Comparison of ENCODE assay signal across 9 mouse cellular contexts in the genomic region with DNA sequence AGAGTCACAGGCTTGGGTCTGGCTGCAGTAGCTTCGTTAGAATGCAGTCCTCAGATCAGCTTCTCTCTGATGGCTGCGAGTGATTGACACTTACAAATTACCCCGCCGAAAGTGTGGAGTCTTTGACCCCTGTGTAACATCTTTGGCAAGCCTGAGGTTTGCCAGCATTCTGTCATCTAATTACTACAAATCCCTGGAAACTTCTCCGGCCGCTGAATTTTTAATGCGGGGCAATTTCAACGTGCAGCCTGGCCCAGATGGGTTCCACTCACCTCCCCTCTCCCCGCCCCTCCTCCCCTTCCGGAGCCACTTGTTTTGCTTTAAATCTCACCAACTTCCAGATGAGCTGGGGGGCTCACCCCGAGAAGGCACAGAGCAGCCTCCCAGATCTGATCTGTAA.
DNase-seq lines count a peak whose midpoint lies in the region; ATAC-seq lines count a peak whose summit lies in the region.
"Had no signal": no experiment of that assay in that cellular context is flagged by ENCODE, and none has a peak within 500 bp of the region (broad histone marks: within the 10 kb centered on the region; RNA-seq: fewer than 3 reads in every experiment).

No protein-coding gene starts in this region.

- H3K4me3 ChIP-seq in heart, embryonic 15.5 days: peak overlapping the region; percentile 33
- peak overlapping the region; percentile 3; the same call in 1 of the 2 replicates for H3K4me3 ChIP-seq in hindbrain, embryonic 12.5 days
- H3K4me3 ChIP-seq in midbrain, embryonic 15.5 days: no peak overlapping the region

- no peak for ATAC-seq in heart, embryonic 15.5 days (replicated peaks; ENCODE audit: insufficient number of reproducible peaks, insufficient read depth, low FRiP score, low read depth)
- ATAC-seq in hindbrain, embryonic 12.5 days (ENCODE audit: low FRiP score): peak; percentile 49
- peak; percentile 24; the same call in 1 of the 2 replicates for ATAC-seq in midbrain, embryonic 15.5 days (replicated peaks)
- ATAC-seq in granulocyte monocyte progenitor cell, adult 5-6 weeks (replicated peaks; ENCODE audit: poor library complexity, severe bottlenecking): no peak

- DNase-seq in heart, postnatal 4 days: no peak
- DNase-seq in embryo, embryonic 11 days: peak; percentile 62
- DNase-seq in layer of hippocampus, postnatal 25 days (ENCODE audit: extremely low spot score in 1 of 2, low spot score in 1 of 2): no peak
- no peak for DNase-seq in spleen, adult 12 weeks (ENCODE audit: low spot score)

- H3K9me3 ChIP-seq in heart, embryonic 15.5 days (replicated peaks): no peaks in the 10 kb centered on the region
- no peaks in the 10 kb centered on the region for H3K9me3 ChIP-seq in hindbrain, embryonic 12.5 days (replicated peaks)
- no peaks in the 10 kb centered on the region for H3K9me3 ChIP-seq in midbrain, embryonic 15.5 days

- WGBS in heart, embryonic 15.5 days: 9% methylated on average over 11 of the region's 11 CpGs
- 5% methylated on average over 11 of the region's 11 CpGs for WGBS in hindbrain, embryonic 12.5 days
- WGBS in midbrain, embryonic 15.5 days: 2% methylated on average over 11 of the region's 11 CpGs

- no peak overlapping the region; the same call in 1 of the 2 replicates for H3K9ac ChIP-seq in heart, embryonic 15.5 days
- no peak overlapping the region for H3K9ac ChIP-seq in hindbrain, embryonic 12.5 days
- no peak overlapping the region for H3K9ac ChIP-seq in midbrain, embryonic 15.5 days

- H3K4me2 ChIP-seq in heart, embryonic 15.5 days: peak overlapping the region; percentile 61
- peak overlapping the region; percentile 42 for H3K4me2 ChIP-seq in hindbrain, embryonic 12.5 days (replicated peaks)
- H3K4me2 ChIP-seq in midbrain, embryonic 15.5 days: peak overlapping the region; percentile 32

- H3K27me3 ChIP-seq in heart, embryonic 15.5 days: peaks cover 49% of the 10 kb centered on the region
- H3K27me3 ChIP-seq in hindbrain, embryonic 12.5 days: peaks cover 27% of the 10 kb centered on the region
- H3K27me3 ChIP-seq in midbrain, embryonic 15.5 days (replicated peaks): 0 out of 2 replicates have a peak, but pooled peaks cover 3% of the 10 kb centered on the region

- no peak overlapping the region for H3K27ac ChIP-seq in heart, embryonic 15.5 days
- peak overlapping the region; percentile 83; the same call in 1 of the 2 replicates for H3K27ac ChIP-seq in hindbrain, embryonic 12.5 days
- peak overlapping the region; percentile 22; the same call in 1 of the 2 replicates for H3K27ac ChIP-seq in midbrain, embryonic 15.5 days
- H3K27ac ChIP-seq: kidney, postnatal 0 days had no signal

- no peaks in the 10 kb centered on the region for H3K36me3 ChIP-seq in heart, embryonic 15.5 days
- no peaks in the 10 kb centered on the region for H3K36me3 ChIP-seq in hindbrain, embryonic 12.5 days
- no peaks in the 10 kb centered on the region for H3K36me3 ChIP-seq in midbrain, embryonic 15.5 days (replicated peaks)

- H3K4me1 ChIP-seq in heart, embryonic 15.5 days (replicated peaks): peaks cover 8% of the 10 kb centered on the region
- H3K4me1 ChIP-seq in hindbrain, embryonic 12.5 days: peaks cover 62% of the 10 kb centered on the region
- peaks cover 48% of the 10 kb centered on the region for H3K4me1 ChIP-seq in midbrain, embryonic 15.5 days

Comparison
In these comparisons a context has a peak if more than half of its experiments do, and no peak if none do; other contexts are left out.
1. ATAC-seq: peak in hindbrain, embryonic 12.5 days (single experiment) and midbrain, embryonic 15.5 days (single experiment); none in heart, embryonic 15.5 days (single experiment) and granulocyte monocyte progenitor cell, adult 5-6 weeks (single experiment).
2. Peak in every context shown above with its lines, with median percentiles within 50 percentile points of each other: H3K4me2 ChIP-seq.